Mouse (Mus musculus) heart, embryonic 12.5 days (tissue): ENCODE results near the gene Scgb2a2. TPM values are rescaled to one million over a fixed set of nuclear protein-coding genes. Genes with fewer than 3 reads are reported as not detected.
A peak's percentile ranks its signal among the peaks of the same experiment; 100 is the strongest.
"Not testable (repeated sequence)": the region's sequence is repeated elsewhere in the genome, so short reads cannot be mapped to it uniquely, and the experiment has no call there.

Experiments
- ATAC-seq: fragments of 200-750 bp; cut with Nextera tagmentation; 2 replicates; pipeline ENCODE4 v1.8.0; 2017; ENCODE audit warnings: moderate TSS enrichment, moderate library complexity; ENCODE audit not compliant: insufficient number of reproducible peaks, low FRiP score
- H3K27ac ChIP-seq: fragments of 300-500 bp; sonication (generic); 2 replicates; pipeline ENCODE4 v1.5.1; 2016; ENCODE audit warnings: mild to moderate bottlenecking, moderate library complexity; ENCODE audit not compliant: poor library complexity, severe bottlenecking
- H3K27me3 ChIP-seq: fragments of 300-500 bp; sonication (generic); replicated peaks from 2 replicates; pipeline ENCODE4 v1.6.1; 2016; ENCODE audit warnings: mild to moderate bottlenecking, moderate library complexity
- H3K36me3 ChIP-seq: fragments of 300-500 bp; sonication (generic); 2 replicates; pipeline ENCODE4 v1.6.1; 2016; ENCODE audit warnings: mild to moderate bottlenecking, moderate library complexity
- H3K4me1 ChIP-seq: fragments of 300-500 bp; sonication (generic); replicated peaks from 2 replicates; pipeline ENCODE4 v1.6.1; 2016; ENCODE audit warnings: mild to moderate bottlenecking
- H3K4me2 ChIP-seq: fragments of 300-500 bp; sonication (generic); 2 replicates; pipeline ENCODE4 v1.6.1; 2016; ENCODE audit warnings: mild to moderate bottlenecking, moderate library complexity
- H3K4me3 ChIP-seq: fragments of 300-500 bp; sonication (generic); 2 replicates; pipeline ENCODE4 v1.5.1; 2016; ENCODE audit warnings: mild to moderate bottlenecking
- H3K9ac ChIP-seq: fragments of 300-500 bp; sonication (generic); 2 replicates; pipeline ENCODE4 v1.6.1; 2016; ENCODE audit warnings: mild to moderate bottlenecking, moderate library complexity
- H3K9me3 ChIP-seq: fragments of 300-500 bp; sonication (generic); replicated peaks from 2 replicates; pipeline ENCODE4 v1.6.1; 2016; ENCODE audit warnings: mild to moderate bottlenecking, moderate library complexity
- WGBS: fragments of 180-500 bp; shearing (Covaris S2); methylation state at CpG from one replicate; pipeline ENCODE4 v1.1.7; 2016; 5-methylcytosine and 5-hydroxymethylcytosine counted together
- microRNA-seq: library from miRNA; unstranded; fragments of <30 nt; microRNA quantifications from one replicate; pipeline ENCODE4, GENCODE M21; 2017
- polyA plus RNA-seq: library from polyadenylated mRNA; unstranded; fragments of >200 nt; fragmentation: Nextera tagmentation; extraction: Ambion mirVana; gene quantifications from 2 replicates; pipeline ENCODE4 v1.2.1, GENCODE M21; 2016

Gene Scgb2a2
- polyA plus RNA-seq, 1 experiment from 2014 or later, result not detected

GRCm38 (mm10) chr19:9898339-9899066 is 51.1 kb downstream of the Scgb2a2 start:
- WGBS, result 10% methylated on average over 17 of the region's 17 CpGs
- Histone ChIP-seq H3K27ac (peak overlapping the region; percentile 84), H3K9ac (peak overlapping the region; percentile 91), H3K4me1 (peaks cover 19% of the 10 kb centered on the region), H3K4me2 (peak overlapping the region; percentile 86), H3K9me3 (no peaks in the 10 kb centered on the region), H3K4me3 (peak overlapping the region; percentile 96), H3K36me3 (peaks cover 19% of the 10 kb centered on the region), H3K27me3 (no peaks in the 10 kb centered on the region)
- ATAC-seq, result 0 out of 2 replicates have a peak, but pooled peaks have one; percentile 7

GRCm38 (mm10) chr19:9899072-9899779 is 51.9 kb downstream of the Scgb2a2 start, which contains the start of gene Incenp:
Incenp (minus strand) TSS chr19:9899551.
- Histone ChIP-seq H3K27me3 (no peaks in the 10 kb centered on the region), H3K4me2 (peak within 1 kb of the TSS; percentile 86), H3K36me3 (peaks cover 12% of the 10 kb centered on the region), H3K27ac (peak within 1 kb of the TSS; percentile 84), H3K4me1 (peaks cover 19% of the 10 kb centered on the region), H3K9ac (peak within 1 kb of the TSS; percentile 91), H3K9me3 (no peaks in the 10 kb centered on the region), H3K4me3 (peak within 1 kb of the TSS; percentile 96)
- under 1% methylated on average over 58 of the region's 58 CpGs for WGBS
- ATAC-seq, result peak; percentile 97

- 8% methylated on average over 10 of the region's 10 CpGs for WGBS
These were observed 52.4 kb downstream of the Scgb2a2 start for GRCm38 (mm10) chr19:9899780-9900146.

GRCm38 (mm10) chr19:9900696-9901095 is 53.3 kb downstream of the Scgb2a2 start:
- H3K27ac ChIP-seq, H3K36me3 ChIP-seq, H3K9me3 ChIP-seq, ATAC-seq, H3K4me3 ChIP-seq, H3K9ac ChIP-seq, H3K4me2 ChIP-seq, H3K27me3 ChIP-seq: not testable (repeated sequence)
- peaks cover 19% of the 10 kb centered on the region for H3K4me1 ChIP-seq
- 89% methylated on average over 2 of the region's 2 CpGs for WGBS

More at GRCm38 (mm10) chr19:9899780-9900146, 52.4 kb downstream of the Scgb2a2 start:
- peaks cover 19% of the 10 kb centered on the region for H3K4me1 ChIP-seq
- peak; percentile 58 for ATAC-seq
- H3K9me3 ChIP-seq, result no peaks in the 10 kb centered on the region
- H3K27ac ChIP-seq, result peak overlapping the region; percentile 81
- peak overlapping the region; percentile 70 for H3K4me2 ChIP-seq
- peaks cover 6% of the 10 kb centered on the region for H3K36me3 ChIP-seq
- H3K4me3 ChIP-seq, result peak overlapping the region; percentile 96
- no peaks in the 10 kb centered on the region for H3K27me3 ChIP-seq
- peak overlapping the region; percentile 62 for H3K9ac ChIP-seq

Small RNA genes lying within 50 kb of the gene (microRNA-seq; reads per million reads assigned to microRNA genes)
- not detected for gene Gm22369

Other genes starting within 250 kb of the Scgb2a2 start
- 82.2 and 83.0 TPM in 2 replicates for gene Incenp, start 52.0 kb downstream of the Scgb2a2 start, polyA plus RNA-seq
- gene Fth1, start 133.0 kb downstream of the Scgb2a2 start, polyA plus RNA-seq, result 2,254 and 2,412 TPM in 2 replicates
- gene Best1, start 154.1 kb downstream of the Scgb2a2 start, polyA plus RNA-seq, result 0.32 and 0.34 TPM in 2 replicates
- 38.0 and 39.7 TPM in 2 replicates for gene Rab3il1, start 154.1 kb downstream of the Scgb2a2 start, polyA plus RNA-seq
- gene Fads3, start 194.0 kb downstream of the Scgb2a2 start, polyA plus RNA-seq, result 40.7 and 45.2 TPM in 2 replicates